Mouse (Mus musculus): ENCODE data around the gene Chn2. TPM values are rescaled to one million over a fixed set of nuclear protein-coding genes. Genes with fewer than 3 reads are reported as not detected.

Gene Chn2
- polyA plus RNA-seq, 1 experiment: 8.5 TPM

DNA sequence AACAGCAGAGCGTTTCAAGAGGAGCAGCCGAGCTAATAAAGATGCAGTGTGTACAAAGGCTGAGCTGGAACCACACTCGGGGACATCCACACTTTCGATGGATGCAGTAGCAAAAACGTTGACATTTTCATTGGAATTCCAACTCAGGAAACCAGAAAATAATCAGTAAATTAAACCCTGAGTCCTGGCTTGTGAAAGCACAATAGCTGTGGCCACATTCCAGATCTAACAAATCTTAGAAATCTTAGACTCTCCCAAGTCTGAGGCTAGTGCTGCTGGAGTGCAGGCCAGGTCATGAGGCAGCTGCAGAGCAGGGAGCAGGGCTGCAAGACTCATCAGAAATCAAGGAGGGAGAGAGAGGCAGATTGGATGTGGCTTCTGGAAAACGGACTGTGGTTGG is 24.5 kb downstream of the Chn2 start:
- no peak for DNase-seq
- TF ChIP-seq POLR2A (IDR thresholded peaks at IDR 0.05; ENCODE audit: borderline replicate concordance, extremely low read depth, low read depth, low read length) (no peak), CTCF (IDR thresholded peaks at IDR 0.05; ENCODE audit: insufficient read depth, low read length) (no peak)
- WGBS: 58% methylated on average over 6 of the region's 6 CpGs
- Histone ChIP-seq H3K4me1 (ENCODE audit: control insufficient read depth, insufficient read depth, low read length) (no peaks in the 10 kb centered on the region; the same call in 1 of the 2 replicates), H3K4me3 (replicated peaks; ENCODE audit: extremely low read depth, low read depth, low read length) (no peak overlapping the region)

DNA sequence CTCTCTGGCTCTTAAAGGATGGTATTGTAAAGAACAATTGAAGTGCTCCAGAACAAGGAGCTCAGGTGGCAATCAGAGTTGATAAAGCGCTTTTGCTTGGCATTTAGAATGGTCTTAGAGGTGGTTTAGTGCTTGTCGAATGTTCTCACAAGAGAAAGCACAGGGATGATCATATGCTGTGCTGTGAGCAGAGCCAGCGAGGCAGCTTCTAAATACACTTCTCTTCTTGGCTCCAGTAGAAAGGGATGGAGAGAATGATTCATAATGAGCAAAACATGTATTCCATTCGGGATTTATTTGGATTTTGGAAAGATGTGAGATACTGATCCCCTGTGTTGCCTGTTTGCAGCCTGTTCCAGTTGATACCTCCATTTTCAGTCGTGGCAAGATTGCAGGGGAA is 28.0 kb downstream of the Chn2 start:
- 81% methylated on average over 5 of the region's 5 CpGs for WGBS
- TF ChIP-seq POLR2A (IDR thresholded peaks at IDR 0.05; ENCODE audit: borderline replicate concordance, extremely low read depth, low read depth, low read length) (no peak), CTCF (IDR thresholded peaks at IDR 0.05; ENCODE audit: insufficient read depth, low read length) (no peak)
- no peaks in the 10 kb centered on the region; the same call in none of the 2 replicates for H3K4me1 ChIP-seq (ENCODE audit: control insufficient read depth, insufficient read depth, low read length)
- H3K4me3 ChIP-seq (replicated peaks; ENCODE audit: extremely low read depth, low read depth, low read length): no peak overlapping the region
- DNase-seq: no peak

DNA sequence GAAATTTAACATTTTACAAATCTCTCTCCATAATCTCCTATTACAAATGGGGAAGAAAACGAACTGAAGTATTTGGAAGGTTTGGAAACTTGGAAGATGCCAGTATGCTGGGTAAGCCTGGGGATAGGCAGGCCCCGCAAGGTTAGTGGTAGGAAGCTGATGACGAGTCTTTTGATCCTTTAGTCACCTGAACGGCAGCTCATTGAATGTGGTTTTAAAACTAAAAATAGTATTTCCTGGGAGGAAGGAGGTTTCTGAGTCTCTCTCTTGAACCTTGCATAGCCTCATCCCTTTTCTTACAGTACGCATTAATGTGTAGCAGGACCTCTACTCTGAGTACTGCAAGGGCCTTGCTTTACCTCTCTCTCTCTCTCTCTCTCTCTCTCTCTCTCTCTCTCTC is 29.5 kb downstream of the Chn2 start:
- TF ChIP-seq POLR2A (IDR thresholded peaks at IDR 0.05; ENCODE audit: borderline replicate concordance, extremely low read depth, low read depth, low read length) (no peak), CTCF (IDR thresholded peaks at IDR 0.05; ENCODE audit: insufficient read depth, low read length) (no peak)
- no peak for DNase-seq
- Histone ChIP-seq H3K4me3 (replicated peaks; ENCODE audit: extremely low read depth, low read depth, low read length) (no peak overlapping the region), H3K4me1 (ENCODE audit: control insufficient read depth, insufficient read depth, low read length) (no peaks in the 10 kb centered on the region; the same call in 1 of the 2 replicates)
- 70% methylated on average over 5 of the region's 5 CpGs for WGBS

DNA sequence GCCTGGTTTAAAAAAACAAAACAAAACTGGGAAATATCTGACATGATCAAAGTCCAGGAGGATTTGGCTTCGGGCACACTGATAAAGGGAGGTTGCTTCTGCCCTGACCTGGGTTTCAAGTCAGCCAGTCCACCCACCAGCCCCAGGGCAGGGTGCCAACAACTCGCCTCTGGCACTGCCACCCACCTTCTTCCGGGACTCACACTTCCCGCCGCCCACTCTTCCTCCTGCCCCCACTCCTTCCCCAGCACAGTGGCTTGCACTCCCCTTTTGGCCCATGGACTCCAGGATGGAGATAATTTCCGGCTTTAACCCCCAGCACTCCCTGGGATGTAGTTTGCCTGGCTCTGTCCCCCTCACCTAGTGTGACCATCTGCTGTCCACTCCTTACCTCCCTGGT is 31.4 kb downstream of the Chn2 start:
- WGBS: 40% methylated on average over 6 of the region's 6 CpGs
- Histone ChIP-seq H3K4me1 (ENCODE audit: control insufficient read depth, insufficient read depth, low read length) (no peaks in the 10 kb centered on the region; the same call in 1 of the 2 replicates), H3K4me3 (replicated peaks; ENCODE audit: extremely low read depth, low read depth, low read length) (no peak overlapping the region)
- no peak for TF ChIP-seq POLR2A (IDR thresholded peaks at IDR 0.05; ENCODE audit: borderline replicate concordance, extremely low read depth, low read depth, low read length)
- TF ChIP-seq CTCF (IDR thresholded peaks at IDR 0.05; ENCODE audit: insufficient read depth, low read length): no peak
- no peak for DNase-seq

DNA sequence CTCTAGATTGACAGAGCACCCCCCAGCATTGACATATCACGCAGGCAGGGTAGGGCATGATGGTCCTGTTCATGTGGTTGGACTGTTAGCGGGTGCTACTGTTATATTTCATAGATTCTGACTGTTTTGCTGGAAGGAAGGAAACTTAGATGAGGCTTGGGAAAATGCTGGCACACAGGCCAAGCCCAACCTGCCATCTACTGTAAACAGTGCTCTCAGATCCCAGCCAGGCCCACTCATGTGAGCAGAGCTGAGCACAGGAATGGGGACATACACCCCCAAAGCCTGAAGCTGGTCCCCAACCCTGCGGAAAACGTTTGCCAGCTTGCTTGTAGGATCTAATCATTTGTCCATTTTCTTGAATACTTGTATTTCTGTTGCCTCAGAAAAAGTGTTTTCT is 32.1 kb downstream of the Chn2 start:
- no peak for DNase-seq
- TF ChIP-seq CTCF (IDR thresholded peaks at IDR 0.05; ENCODE audit: insufficient read depth, low read length) (no peak), POLR2A (IDR thresholded peaks at IDR 0.05; ENCODE audit: borderline replicate concordance, extremely low read depth, low read depth, low read length) (no peak)
- 69% methylated on average over 4 of the region's 4 CpGs for WGBS
- H3K4me1 ChIP-seq (ENCODE audit: control insufficient read depth, insufficient read depth, low read length): no peaks in the 10 kb centered on the region; the same call in 1 of the 2 replicates
- no peak overlapping the region for H3K4me3 ChIP-seq (replicated peaks; ENCODE audit: extremely low read depth, low read depth, low read length)

DNA sequence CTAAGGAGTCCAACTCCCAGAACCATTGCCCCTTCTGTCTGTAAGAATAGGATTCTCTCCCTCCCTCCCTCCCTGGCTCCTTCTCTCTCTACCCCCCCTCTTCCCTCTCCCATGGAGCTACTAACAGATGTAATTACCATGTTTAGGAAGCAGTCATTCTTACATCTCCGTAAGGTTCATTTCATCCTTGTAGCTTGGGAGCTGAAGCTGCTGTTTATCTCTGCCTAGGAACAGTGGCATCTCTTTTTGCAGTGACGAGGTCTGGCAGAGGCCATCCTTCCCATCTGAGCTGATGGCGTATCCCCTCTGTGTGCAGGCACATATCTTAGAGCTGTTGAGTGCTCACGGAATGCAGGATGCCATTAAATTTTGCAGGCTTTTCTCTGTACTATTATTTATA is 35.1 kb downstream of the Chn2 start:
- DNase-seq: no peak
- Histone ChIP-seq H3K4me1 (ENCODE audit: control insufficient read depth, insufficient read depth, low read length) (no peaks in the 10 kb centered on the region; the same call in 1 of the 2 replicates), H3K4me3 (replicated peaks; ENCODE audit: extremely low read depth, low read depth, low read length) (no peak overlapping the region)
- WGBS: 87% methylated on average over 4 of the region's 4 CpGs
- no peak for TF ChIP-seq CTCF (IDR thresholded peaks at IDR 0.05; ENCODE audit: insufficient read depth, low read length)

DNA sequence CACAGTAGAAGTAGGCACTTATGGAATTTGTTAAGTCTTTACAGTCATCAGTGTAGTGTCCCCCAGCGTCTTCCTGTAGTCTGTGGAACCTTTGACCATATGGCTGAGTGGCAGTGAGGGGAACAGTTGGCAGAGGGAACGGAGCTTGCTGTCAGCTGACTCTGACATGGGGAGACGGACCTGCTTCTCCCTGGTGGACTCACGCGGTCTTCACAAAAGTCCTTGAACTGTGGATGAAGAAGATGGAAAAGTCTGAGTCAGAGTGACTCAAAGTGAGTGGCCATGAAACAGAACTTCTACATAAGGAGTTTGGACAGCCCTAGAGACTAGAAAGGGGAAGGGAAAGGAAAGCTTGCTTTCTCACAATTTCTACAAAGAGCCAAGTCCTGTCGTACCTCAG is 36.1 kb downstream of the Chn2 start:
- WGBS: 84% methylated on average over 6 of the region's 6 CpGs
- no peaks in the 10 kb centered on the region; the same call in 1 of the 2 replicates for H3K4me1 ChIP-seq (ENCODE audit: control insufficient read depth, insufficient read depth, low read length)
- TF ChIP-seq POLR2A (IDR thresholded peaks at IDR 0.05; ENCODE audit: borderline replicate concordance, extremely low read depth, low read depth, low read length): no peak
- TF ChIP-seq CTCF (IDR thresholded peaks at IDR 0.05; ENCODE audit: insufficient read depth, low read length): no peak
- H3K4me3 ChIP-seq (replicated peaks; ENCODE audit: extremely low read depth, low read depth, low read length): no peak overlapping the region
- no peak for DNase-seq

DNA sequence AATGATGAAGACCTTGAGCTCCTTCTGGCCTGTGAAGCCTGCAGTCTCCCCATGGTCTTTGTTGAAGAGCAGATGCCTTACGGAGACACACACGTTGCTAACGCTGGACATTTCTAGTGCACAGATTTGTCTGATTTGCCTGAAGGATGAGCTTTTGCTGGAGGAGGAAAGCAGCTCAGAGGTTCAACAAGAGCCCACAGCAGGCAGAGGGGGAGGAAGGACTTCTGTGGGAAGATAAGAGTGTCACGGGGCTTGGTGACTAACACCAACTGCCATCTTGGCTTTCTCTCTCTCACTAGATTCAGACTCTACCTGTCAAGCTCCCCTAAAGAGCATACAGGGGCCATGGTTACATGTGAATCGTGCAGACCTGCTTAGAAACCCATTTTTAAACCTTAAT is 37.3 kb downstream of the Chn2 start:
- DNase-seq: no peak
- Histone ChIP-seq H3K4me1 (ENCODE audit: control insufficient read depth, insufficient read depth, low read length) (no peaks in the 10 kb centered on the region; the same call in 1 of the 2 replicates), H3K4me3 (replicated peaks; ENCODE audit: extremely low read depth, low read depth, low read length) (no peak overlapping the region)
- WGBS: 89% methylated on average over 5 of the region's 5 CpGs
- TF ChIP-seq CTCF (IDR thresholded peaks at IDR 0.05; ENCODE audit: insufficient read depth, low read length) (no peak), POLR2A (IDR thresholded peaks at IDR 0.05; ENCODE audit: borderline replicate concordance, extremely low read depth, low read depth, low read length) (no peak)

DNA sequence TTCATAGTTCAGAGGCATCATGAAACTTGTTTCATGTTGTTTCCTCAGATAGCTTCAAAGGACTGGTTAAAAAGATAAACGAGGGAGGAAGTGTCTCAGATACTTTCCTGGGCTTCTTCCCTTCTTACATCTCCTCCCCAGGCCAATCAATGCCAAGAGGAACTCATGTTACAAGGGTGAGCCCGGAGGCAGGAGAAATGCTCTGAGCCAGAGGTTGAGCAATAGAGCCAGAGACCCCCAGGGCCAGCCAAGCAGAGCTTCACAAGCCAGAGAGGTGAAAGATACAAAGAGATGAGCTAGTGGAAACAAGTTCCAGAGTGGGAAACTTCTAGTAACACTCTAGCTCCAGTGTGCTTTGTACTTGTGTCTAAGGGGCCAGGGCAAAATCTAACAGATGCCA is 38.9 kb downstream of the Chn2 start:
- 31% methylated on average over 2 of the region's 2 CpGs for WGBS
- Histone ChIP-seq H3K4me1 (ENCODE audit: control insufficient read depth, insufficient read depth, low read length) (no peaks in the 10 kb centered on the region; the same call in 1 of the 2 replicates), H3K4me3 (replicated peaks; ENCODE audit: extremely low read depth, low read depth, low read length) (no peak overlapping the region)
- TF ChIP-seq CTCF (IDR thresholded peaks at IDR 0.05; ENCODE audit: insufficient read depth, low read length) (no peak), POLR2A (IDR thresholded peaks at IDR 0.05; ENCODE audit: borderline replicate concordance, extremely low read depth, low read depth, low read length) (no peak)
- DNase-seq: no peak

DNA sequence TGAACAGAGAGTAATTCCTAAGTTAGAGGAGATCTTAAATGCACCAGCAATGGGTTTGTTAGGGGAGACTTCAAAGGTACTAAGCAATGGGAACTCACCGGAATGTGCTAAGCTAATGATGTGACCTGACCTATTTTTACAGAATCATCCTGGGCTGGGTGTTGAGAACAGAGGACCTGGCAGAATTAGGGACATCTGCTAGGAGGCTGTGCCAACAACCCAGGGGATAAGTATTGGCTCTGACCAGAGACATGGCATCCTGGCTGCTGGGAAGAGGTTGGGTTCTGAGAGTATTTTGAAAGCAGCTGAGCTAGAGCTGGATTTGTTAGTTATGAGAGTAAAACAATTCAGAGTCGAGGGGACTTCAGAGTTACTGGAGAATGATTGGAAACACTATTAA is 40.5 kb downstream of the Chn2 start:
- no peak for DNase-seq
- no peak for TF ChIP-seq CTCF (IDR thresholded peaks at IDR 0.05; ENCODE audit: insufficient read depth, low read length)
- TF ChIP-seq POLR2A (IDR thresholded peaks at IDR 0.05; ENCODE audit: borderline replicate concordance, extremely low read depth, low read depth, low read length): no peak
- H3K4me3 ChIP-seq (replicated peaks; ENCODE audit: extremely low read depth, low read depth, low read length): no peak overlapping the region
- WGBS: 78% methylated on average over 2 of the region's 2 CpGs
- no peaks in the 10 kb centered on the region; the same call in 1 of the 2 replicates for H3K4me1 ChIP-seq (ENCODE audit: control insufficient read depth, insufficient read depth, low read length)

All from lung, adult 2 months (tissue).